Mouse (Mus musculus): ENCODE data around the gene Angptl4.
"Not testable (repeated sequence)": the region's sequence is repeated elsewhere in the genome, so short reads cannot be mapped to it uniquely, and the experiment has no call there.

The Angptl4 gene

GRCm38 (mm10) chr17:33756108-33756790, 25.4 kb downstream of the Angptl4 start:
- no peak for DNase-seq (ENCODE audit: low spot score in 2 of 2)

- DNase-seq (ENCODE audit: low spot score in 2 of 2) = no peak
These were observed 26.1 kb downstream of the Angptl4 start for GRCm38 (mm10) chr17:33755418-33756107.

GRCm38 (mm10) chr17:33754656-33755055, 27.0 kb downstream of the Angptl4 start:
- no peak for DNase-seq (ENCODE audit: low spot score in 2 of 2)

GRCm38 (mm10) chr17:33752297-33752696, 29.3 kb downstream of the Angptl4 start:
- DNase-seq (ENCODE audit: low spot score in 2 of 2) = no peak

GRCm38 (mm10) chr17:33751181-33751580, 30.4 kb downstream of the Angptl4 start:
- DNase-seq (ENCODE audit: low spot score in 2 of 2) = peak in 1 of 2 experiments; percentile 30

GRCm38 (mm10) chr17:33749451-33749850, 32.2 kb downstream of the Angptl4 start:
- DNase-seq (ENCODE audit: low spot score in 2 of 2) = no peak

- DNase-seq (ENCODE audit: low spot score in 2 of 2) = no peak
These were observed 35.6 kb downstream of the Angptl4 start for GRCm38 (mm10) chr17:33746011-33746410.

- DNase-seq (ENCODE audit: low spot score in 2 of 2) = no peak
These were observed 36.8 kb downstream of the Angptl4 start for GRCm38 (mm10) chr17:33744686-33745384.

GRCm38 (mm10) chr17:33742420-33742819, 39.2 kb downstream of the Angptl4 start:
- no peak for DNase-seq (ENCODE audit: low spot score in 2 of 2)

- DNase-seq (ENCODE audit: low spot score in 2 of 2) = not testable (repeated sequence)
These were observed 48.1 kb downstream of the Angptl4 start for GRCm38 (mm10) chr17:33733526-33733925.

GRCm38 (mm10) chr17:33732556-33733083, 49.0 kb downstream of the Angptl4 start:
- not testable (repeated sequence) for DNase-seq (ENCODE audit: low spot score in 2 of 2)

- DNase-seq (ENCODE audit: low spot score in 2 of 2) = no peak
These were observed 52.4 kb downstream of the Angptl4 start for GRCm38 (mm10) chr17:33729215-33729614.

GRCm38 (mm10) chr17:33728396-33728795, 53.2 kb downstream of the Angptl4 start:
- no peak for DNase-seq (ENCODE audit: low spot score in 2 of 2)
